Mouse (Mus musculus): ENCODE results near the gene Gm36864.
"Not testable (repeated sequence)": the region's sequence is repeated elsewhere in the genome, so short reads cannot be mapped to it uniquely, and the experiment has no call there.

GRCm38 (mm10) chr7:44187936-44188335 is 48.0 kb upstream of the Gm36864 start, which contains the start of gene Klk1b24:
- TF ChIP-seq CTCF (IDR thresholded peaks at IDR 0.05; ENCODE audit: control insufficient read depth, insufficient read depth, insufficient read length); MAX (IDR thresholded peaks at IDR 0.05); CEBPB (IDR thresholded peaks at IDR 0.05; ENCODE audit: low read depth); USF1 (IDR thresholded peaks at IDR 0.05; ENCODE audit: low read depth); MYOD1 (IDR thresholded peaks at IDR 0.05; ENCODE audit: control insufficient read depth, insufficient read length, low read depth); FOSL1 (IDR thresholded peaks at IDR 0.05; ENCODE audit: insufficient read depth, low read length, poor library complexity, severe bottlenecking); MYOG (IDR thresholded peaks at IDR 0.05; ENCODE audit: control insufficient read depth, extremely low read depth, insufficient read length): not testable (repeated sequence)
